Mouse (Mus musculus) spleen, postnatal 14 days (tissue): ENCODE measurements around the gene Sdk1.

Experiments
- DNase-seq, 2 experiments: peaks; one replicate each; pipeline ENCODE4 v3.0.0; 2021 to 2022; ENCODE audit warnings: low spot score in 2 of 2

Sdk1 gene

DNA sequence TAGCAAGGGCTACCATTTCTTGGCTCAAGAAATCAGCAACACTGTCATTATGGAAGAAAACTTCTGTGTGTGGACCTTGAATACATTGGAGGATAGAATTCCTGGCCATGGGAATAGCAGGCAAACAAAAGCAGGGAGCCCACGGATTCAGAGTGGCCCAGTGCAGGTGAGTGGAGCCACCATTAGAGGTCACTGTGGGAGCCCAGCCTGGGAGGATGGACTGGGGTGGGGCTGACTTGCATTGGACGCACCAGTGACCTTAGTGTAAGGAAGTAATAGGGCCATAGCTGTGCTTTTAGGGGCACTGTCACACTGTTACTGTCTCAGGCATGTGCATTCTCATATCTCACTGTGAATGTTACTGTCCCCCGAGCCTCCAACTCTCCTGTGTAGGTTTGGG lies 1001.3 kb downstream of the Sdk1 start:
- DNase-seq, result no peak

DNA sequence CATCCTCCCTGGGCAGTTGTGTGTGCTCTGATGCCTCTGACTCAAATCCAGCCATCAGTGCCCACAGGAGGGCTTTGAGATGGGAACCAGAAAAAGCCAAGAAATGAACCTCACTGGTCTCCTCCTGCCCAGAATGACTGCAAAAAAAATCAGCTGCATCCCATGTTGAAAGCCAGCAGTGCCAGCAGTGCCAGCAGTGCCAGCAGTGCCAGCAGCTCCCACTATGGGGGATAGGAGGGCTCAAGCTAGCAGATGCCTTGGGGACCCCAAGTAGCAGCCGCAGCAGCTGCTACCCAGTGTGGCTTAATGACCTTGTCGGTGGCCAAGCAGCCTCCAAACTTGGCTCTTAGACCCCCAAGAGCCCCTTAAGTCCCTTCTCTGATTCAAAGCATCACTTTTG lies 1001.8 kb downstream of the Sdk1 start:
- no peak for DNase-seq

DNA sequence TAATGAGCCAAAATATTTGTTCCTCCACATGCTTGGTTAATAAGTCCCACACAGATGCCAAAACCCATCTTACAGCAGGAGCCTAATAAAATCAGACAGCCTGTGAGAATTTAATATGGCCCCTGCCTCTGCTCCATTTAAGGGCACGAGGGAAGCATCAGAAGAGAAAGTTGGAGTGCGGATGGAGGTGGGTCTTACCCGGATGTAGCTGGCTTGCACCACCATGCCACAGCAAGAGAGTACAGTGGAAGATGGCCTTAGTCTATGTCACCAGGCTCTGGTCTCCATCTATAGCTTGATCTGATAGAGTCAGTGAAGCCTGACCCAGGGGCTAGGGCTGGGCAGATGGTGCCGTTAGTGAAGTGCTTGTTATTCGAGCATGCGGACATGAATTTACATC lies 1014.9 kb downstream of the Sdk1 start:
- no peak for DNase-seq

DNA sequence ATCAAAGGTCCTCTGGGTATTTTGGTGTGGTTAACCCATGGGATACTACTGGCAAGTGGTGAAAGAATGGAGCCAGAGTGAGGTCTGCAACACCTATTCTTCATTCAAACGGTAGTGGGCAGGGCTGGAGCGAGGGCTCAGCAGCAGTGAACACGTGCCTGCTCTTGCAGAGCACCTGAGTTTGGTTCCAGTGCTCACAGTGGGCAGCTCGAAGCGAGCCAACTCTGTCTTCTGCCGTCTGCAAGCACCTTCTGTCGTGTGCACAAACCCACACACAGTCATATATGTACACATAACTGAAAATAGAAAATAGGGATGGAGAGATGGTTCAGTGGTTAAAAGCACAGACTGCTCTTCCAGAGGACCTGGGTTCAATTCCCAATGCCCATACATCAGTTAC lies 1017.4 kb downstream of the Sdk1 start:
- no peak for DNase-seq

DNA sequence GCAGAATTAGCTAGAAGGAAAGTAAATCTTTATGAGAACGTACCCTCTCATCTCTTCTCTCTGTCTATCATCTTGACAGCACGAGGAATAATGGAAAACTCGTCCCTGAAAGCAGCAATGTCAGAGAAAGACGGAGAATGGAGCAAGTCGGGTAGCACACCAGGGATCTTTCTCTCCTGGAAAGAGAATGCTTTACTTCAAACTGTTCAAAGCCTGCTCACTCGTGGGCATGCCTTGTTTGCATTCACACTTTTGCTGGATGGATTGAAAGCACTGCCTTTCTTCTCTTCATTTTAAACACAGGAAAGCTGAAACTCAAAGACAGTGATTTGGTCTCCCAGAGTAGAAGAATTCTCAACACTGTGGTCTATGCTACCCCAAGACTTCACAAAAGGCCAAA lies 1020.8 kb downstream of the Sdk1 start:
- no peak for DNase-seq
